Mouse (Mus musculus) cerebellum, adult 2 months (tissue): ENCODE results near the gene Lama2.

Experiments
- CTCF ChIP-seq: fragments of 200-500 bp; IDR thresholded peaks from 2 replicates; pipeline ENCODE4 v1.5.1; 2011; ENCODE audit warnings: low read depth, mild to moderate bottlenecking, control low read depth, low read length, moderate library complexity, borderline replicate concordance; ENCODE audit not compliant: insufficient read depth
- POLR2A ChIP-seq: fragments of 200-500 bp; IDR thresholded peaks from 2 replicates; pipeline ENCODE4 v1.6.1; 2011; ENCODE audit warnings: low read length, control low read depth, borderline replicate concordance; ENCODE audit not compliant: insufficient read depth

- TF ChIP-seq POLR2A (no peak), CTCF (no peak)
Measured at GRCm38 (mm10) chr10:26949667-26950066, 669.9 kb downstream of the Lama2 start.
